Mouse (Mus musculus) limb, embryonic 15.5 days (tissue): ENCODE measurements around the gene Trim9. TPM values are rescaled to one million over a fixed set of nuclear protein-coding genes. Genes with fewer than 3 reads are reported as not detected.

Source experiments
- ATAC-seq: fragments of 200-750 bp; cut with Nextera tagmentation; 2 replicates; pipeline ENCODE4 v1.8.0; 2017; ENCODE audit warnings: low read depth, moderate TSS enrichment; ENCODE audit not compliant: insufficient number of reproducible peaks, low FRiP score, low TSS enrichment
- H3K27ac ChIP-seq: fragments of 300-500 bp; sonication (generic); 2 replicates; pipeline ENCODE4 v1.5.1; 2015; ENCODE audit warnings: moderate library complexity, mild to moderate bottlenecking, inconsistent platforms
- H3K27me3 ChIP-seq: fragments of 300-500 bp; sonication (generic); 2 replicates; pipeline ENCODE4 v1.6.1; 2015; ENCODE audit warnings: inconsistent platforms
- H3K36me3 ChIP-seq: fragments of 300-500 bp; sonication (generic); 2 replicates; pipeline ENCODE4 v1.6.1; 2015; ENCODE audit warnings: inconsistent platforms
- H3K4me1 ChIP-seq: fragments of 300-500 bp; sonication (generic); 2 replicates; pipeline ENCODE4 v1.6.1; 2015; ENCODE audit warnings: inconsistent platforms
- H3K4me2 ChIP-seq: fragments of 300-500 bp; sonication (generic); 2 replicates; pipeline ENCODE4 v1.6.1; 2015; ENCODE audit warnings: mild to moderate bottlenecking, inconsistent platforms
- H3K4me3 ChIP-seq: fragments of 300-500 bp; sonication (generic); 2 replicates; pipeline ENCODE4 v1.5.1; 2015; ENCODE audit warnings: mild to moderate bottlenecking, inconsistent platforms
- H3K9ac ChIP-seq: fragments of 300-500 bp; sonication (generic); 2 replicates; pipeline ENCODE4 v1.6.1; 2015; ENCODE audit warnings: inconsistent platforms
- H3K9me3 ChIP-seq: fragments of 300-500 bp; sonication (generic); 2 replicates; pipeline ENCODE4 v1.6.1; 2016; ENCODE audit warnings: inconsistent platforms
- WGBS: fragments of 180-500 bp; shearing (Covaris S2); methylation state at CpG from one replicate; pipeline ENCODE4 v1.1.7; 2015; 5-methylcytosine and 5-hydroxymethylcytosine counted together
- polyA plus RNA-seq: library from polyadenylated mRNA; unstranded; fragments of >200 nt; fragmentation: Nextera tagmentation; extraction: Ambion mirVana; gene quantifications from 2 replicates; pipeline ENCODE4 v1.2.1, GENCODE M21; 2015

The Trim9 gene
- polyA plus RNA-seq, 1 experiment from 2014 or later, result 0.73 TPM

- H3K4me3 ChIP-seq, result no peak overlapping the region
- H3K9ac ChIP-seq, result no peak overlapping the region
- H3K36me3 ChIP-seq, result no peaks in the 10 kb centered on the region
- H3K27ac ChIP-seq, result no peak overlapping the region
- 77% methylated on average over 9 of the region's 9 CpGs for WGBS
- no peaks in the 10 kb centered on the region for H3K4me1 ChIP-seq
- no peak for ATAC-seq
- H3K27me3 ChIP-seq, result no peaks in the 10 kb centered on the region
- no peaks in the 10 kb centered on the region for H3K9me3 ChIP-seq
- no peak overlapping the region for H3K4me2 ChIP-seq
Measured at GRCm38 (mm10) chr12:70316147-70316546, 31.3 kb downstream of the Trim9 start.

GRCm38 (mm10) chr12:70307881-70308280 is 39.5 kb downstream of the Trim9 start:
- no peaks in the 10 kb centered on the region for H3K4me1 ChIP-seq
- WGBS, result 81% methylated on average over 7 of the region's 7 CpGs
- no peak overlapping the region for H3K9ac ChIP-seq
- no peak overlapping the region for H3K4me2 ChIP-seq
- H3K9me3 ChIP-seq, result no peaks in the 10 kb centered on the region
- ATAC-seq, result no peak
- H3K36me3 ChIP-seq, result no peaks in the 10 kb centered on the region
- H3K27ac ChIP-seq, result no peak overlapping the region
- no peaks in the 10 kb centered on the region for H3K27me3 ChIP-seq
- H3K4me3 ChIP-seq, result no peak overlapping the region

GRCm38 (mm10) chr12:70307062-70307461 is 40.4 kb downstream of the Trim9 start:
- Histone ChIP-seq H3K27ac (no peak overlapping the region), H3K4me2 (no peak overlapping the region), H3K4me1 (no peaks in the 10 kb centered on the region), H3K9ac (no peak overlapping the region), H3K9me3 (no peaks in the 10 kb centered on the region), H3K36me3 (no peaks in the 10 kb centered on the region), H3K4me3 (no peak overlapping the region), H3K27me3 (no peaks in the 10 kb centered on the region)
- 88% methylated on average over 5 of the region's 5 CpGs for WGBS
- no peak for ATAC-seq

- H3K27me3 ChIP-seq, result no peaks in the 10 kb centered on the region
- H3K9me3 ChIP-seq, result no peaks in the 10 kb centered on the region
- no peaks in the 10 kb centered on the region for H3K36me3 ChIP-seq
- H3K4me1 ChIP-seq, result no peaks in the 10 kb centered on the region
- no peak overlapping the region for H3K4me2 ChIP-seq
- no peak overlapping the region for H3K4me3 ChIP-seq
- no peak overlapping the region for H3K9ac ChIP-seq
- no peak for ATAC-seq
- 80% methylated on average over 6 of the region's 6 CpGs for WGBS
- no peak overlapping the region for H3K27ac ChIP-seq
Measured at GRCm38 (mm10) chr12:70304014-70304413, 43.4 kb downstream of the Trim9 start.

- Histone ChIP-seq H3K27me3 (no peaks in the 10 kb centered on the region), H3K4me3 (no peak overlapping the region), H3K4me2 (no peak overlapping the region), H3K27ac (no peak overlapping the region), H3K9ac (no peak overlapping the region), H3K4me1 (no peaks in the 10 kb centered on the region), H3K9me3 (no peaks in the 10 kb centered on the region), H3K36me3 (no peaks in the 10 kb centered on the region)
- WGBS, result 81% methylated on average over 7 of the region's 7 CpGs
- ATAC-seq, result no peak
Measured at GRCm38 (mm10) chr12:70303525-70303924, 43.9 kb downstream of the Trim9 start.

- H3K36me3 ChIP-seq, result no peaks in the 10 kb centered on the region
- ATAC-seq, result no peak
- no peak overlapping the region for H3K27ac ChIP-seq
- WGBS, result 45% methylated on average over 5 of the region's 5 CpGs
- no peaks in the 10 kb centered on the region for H3K4me1 ChIP-seq
- no peaks in the 10 kb centered on the region for H3K9me3 ChIP-seq
- H3K4me2 ChIP-seq, result no peak overlapping the region
- H3K9ac ChIP-seq, result no peak overlapping the region
- H3K4me3 ChIP-seq, result no peak overlapping the region
- no peaks in the 10 kb centered on the region for H3K27me3 ChIP-seq
Measured at GRCm38 (mm10) chr12:70302022-70302720, 45.2 kb downstream of the Trim9 start.

GRCm38 (mm10) chr12:70293927-70294684 is 53.3 kb downstream of the Trim9 start:
- 71% methylated on average over 5 of the region's 5 CpGs for WGBS
- no peak for ATAC-seq
- Histone ChIP-seq H3K4me3 (no peak overlapping the region), H3K27ac (no peak overlapping the region), H3K9me3 (no peaks in the 10 kb centered on the region), H3K27me3 (no peaks in the 10 kb centered on the region), H3K9ac (no peak overlapping the region), H3K4me1 (no peaks in the 10 kb centered on the region), H3K36me3 (no peaks in the 10 kb centered on the region), H3K4me2 (no peak overlapping the region)

GRCm38 (mm10) chr12:70293165-70293926 is 54.1 kb downstream of the Trim9 start:
- Histone ChIP-seq H3K9me3 (no peaks in the 10 kb centered on the region), H3K9ac (no peak overlapping the region), H3K27ac (no peak overlapping the region), H3K27me3 (no peaks in the 10 kb centered on the region), H3K4me2 (no peak overlapping the region), H3K4me3 (no peak overlapping the region), H3K4me1 (no peaks in the 10 kb centered on the region), H3K36me3 (no peaks in the 10 kb centered on the region)
- 86% methylated on average over 10 of the region's 10 CpGs for WGBS
- no peak for ATAC-seq

GRCm38 (mm10) chr12:70285521-70285920 is 61.9 kb downstream of the Trim9 start:
- H3K4me1 ChIP-seq, result 0 out of 2 replicates have a peak, but pooled peaks cover 4% of the 10 kb centered on the region
- H3K27me3 ChIP-seq, result no peaks in the 10 kb centered on the region
- H3K4me2 ChIP-seq, result no peak overlapping the region
- no peaks in the 10 kb centered on the region for H3K9me3 ChIP-seq
- no peak for ATAC-seq
- no peak overlapping the region for H3K4me3 ChIP-seq
- H3K36me3 ChIP-seq, result no peaks in the 10 kb centered on the region
- H3K27ac ChIP-seq, result no peak overlapping the region
- 60% methylated on average over 5 of the region's 5 CpGs for WGBS
- no peak overlapping the region for H3K9ac ChIP-seq

GRCm38 (mm10) chr12:70284979-70285378 is 62.4 kb downstream of the Trim9 start:
- Histone ChIP-seq H3K9ac (no peak overlapping the region), H3K27me3 (no peaks in the 10 kb centered on the region), H3K4me3 (no peak overlapping the region), H3K4me2 (no peak overlapping the region), H3K9me3 (no peaks in the 10 kb centered on the region), H3K36me3 (no peaks in the 10 kb centered on the region), H3K4me1 (0 out of 2 replicates have a peak, but pooled peaks cover 4% of the 10 kb centered on the region), H3K27ac (no peak overlapping the region)
- WGBS, result 87% methylated on average over 7 of the region's 7 CpGs
- peak; percentile 52; the same call in 1 of the 2 replicates for ATAC-seq

GRCm38 (mm10) chr12:70283116-70283731 is 64.2 kb downstream of the Trim9 start:
- no peak overlapping the region for H3K9ac ChIP-seq
- H3K27me3 ChIP-seq, result no peaks in the 10 kb centered on the region
- 0 out of 2 replicates have a peak, but pooled peaks cover 4% of the 10 kb centered on the region for H3K4me1 ChIP-seq
- no peak overlapping the region for H3K4me3 ChIP-seq
- H3K27ac ChIP-seq, result no peak overlapping the region
- H3K9me3 ChIP-seq, result no peaks in the 10 kb centered on the region
- no peaks in the 10 kb centered on the region for H3K36me3 ChIP-seq
- H3K4me2 ChIP-seq, result no peak overlapping the region
- ATAC-seq, result no peak
- 76% methylated on average over 10 of the region's 10 CpGs for WGBS
